In the genomic region with DNA sequence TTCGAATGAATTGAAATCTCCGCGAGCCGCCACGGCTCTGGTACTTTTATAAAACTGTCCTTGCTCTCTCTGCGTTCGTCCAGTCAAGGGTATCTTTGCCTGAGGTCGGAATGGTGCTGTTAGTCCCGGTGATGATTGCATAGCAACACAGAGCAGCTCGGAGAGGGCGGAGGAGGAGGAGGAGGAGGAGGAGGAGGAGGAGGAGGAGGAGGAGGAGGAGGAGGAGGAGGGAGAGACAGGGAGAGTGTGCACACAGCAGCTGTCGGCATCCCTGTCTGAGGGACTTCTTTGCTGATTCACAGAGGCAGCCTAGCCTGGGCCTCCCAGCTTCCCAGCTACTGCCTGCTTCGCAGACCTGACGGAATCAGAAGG, we compare ENCODE assay signal across 9 mouse cellular contexts. TPM values are rescaled to one million over a fixed set of nuclear protein-coding genes. Genes with fewer than 3 reads are reported as not detected.
A peak's percentile ranks its signal among the peaks of the same experiment; 100 is the strongest.
DNase-seq lines count a peak whose midpoint lies in the region; ATAC-seq lines count a peak whose summit lies in the region.
"Had no signal": no experiment of that assay in that cellular context is flagged by ENCODE, and none has a peak within 500 bp of the region (broad histone marks: within the 10 kb centered on the region; RNA-seq: fewer than 3 reads in every experiment).

No protein-coding gene starts in this region.

- ATAC-seq in frontal cortex, adult (ENCODE audit: low TSS enrichment), result peak; percentile 66
- ATAC-seq in lung, embryonic 16.5 days (ENCODE audit: low read depth), result 0 out of 2 replicates have a peak, but pooled peaks have one; percentile 2
- ATAC-seq in hindbrain, embryonic 15.5 days (ENCODE audit: low FRiP score, low read depth), result peak; percentile 82
- peak; percentile 66; the same call in 1 of the 2 replicates for ATAC-seq in midbrain, embryonic 14.5 days (ENCODE audit: low FRiP score, low TSS enrichment)

- H3K4me3 ChIP-seq in lung, embryonic 16.5 days (ENCODE audit: low read length), result peak overlapping the region; percentile 48
- H3K4me3 ChIP-seq in hindbrain, embryonic 15.5 days, result peak overlapping the region; percentile 40
- peak overlapping the region; percentile 39 for H3K4me3 ChIP-seq in midbrain, embryonic 14.5 days (replicated peaks; ENCODE audit: low read depth, low read length)

- WGBS in lung, embryonic 16.5 days, result 33% methylated on average over 12 of the region's 14 CpGs
- 23% methylated on average over 10 of the region's 14 CpGs for WGBS in hindbrain, embryonic 15.5 days
- 29% methylated on average over 12 of the region's 14 CpGs for WGBS in midbrain, embryonic 14.5 days

- no peaks in the 10 kb centered on the region for H3K36me3 ChIP-seq in lung, embryonic 16.5 days (ENCODE audit: control insufficient read depth, insufficient read depth, low read length)
- no peaks in the 10 kb centered on the region for H3K36me3 ChIP-seq in hindbrain, embryonic 15.5 days
- no peaks in the 10 kb centered on the region for H3K36me3 ChIP-seq in midbrain, embryonic 14.5 days (ENCODE audit: control insufficient read depth, insufficient read depth, low read length)

- peak overlapping the region; percentile 68 for H3K4me2 ChIP-seq in lung, embryonic 16.5 days (ENCODE audit: low read depth, low read length)
- H3K4me2 ChIP-seq in hindbrain, embryonic 15.5 days, result peak overlapping the region; percentile 60
- peak overlapping the region; percentile 57 for H3K4me2 ChIP-seq in midbrain, embryonic 14.5 days (ENCODE audit: low read length)

- no peak overlapping the region for H3K27ac ChIP-seq in lung, embryonic 16.5 days (ENCODE audit: low read length)
- peak overlapping the region; percentile 77 for H3K27ac ChIP-seq in hindbrain, embryonic 15.5 days (replicated peaks)
- H3K27ac ChIP-seq in midbrain, embryonic 14.5 days (replicated peaks; ENCODE audit: low read depth, low read length), result peak overlapping the region; percentile 83

- no peaks in the 10 kb centered on the region for H3K4me1 ChIP-seq in lung, embryonic 16.5 days (replicated peaks; ENCODE audit: control insufficient read depth, insufficient read depth, low read length)
- no peaks in the 10 kb centered on the region for H3K4me1 ChIP-seq in hindbrain, embryonic 15.5 days (replicated peaks)
- H3K4me1 ChIP-seq in midbrain, embryonic 14.5 days (ENCODE audit: control insufficient read depth, insufficient read depth, low read length), result no peaks in the 10 kb centered on the region

- H3K9me3 ChIP-seq in lung, embryonic 16.5 days (ENCODE audit: control insufficient read depth, low read length), result no peaks in the 10 kb centered on the region
- no peaks in the 10 kb centered on the region for H3K9me3 ChIP-seq in hindbrain, embryonic 15.5 days
- no peaks in the 10 kb centered on the region for H3K9me3 ChIP-seq in midbrain, embryonic 14.5 days (ENCODE audit: control insufficient read depth, low read length)

- no peak for DNase-seq in frontal cortex, postnatal 14 days (ENCODE audit: low spot score in 2 of 2)
- DNase-seq in lung, postnatal 10 days, result no peak
- DNase-seq in midbrain, embryonic 14.5 days, result peak; percentile 60
- no peak for DNase-seq in ovary, postnatal 14 days (ENCODE audit: low spot score)
- no peak for DNase-seq in spleen, postnatal 36 days (ENCODE audit: low spot score in 2 of 2)

- peak overlapping the region; percentile 39; the same call in 1 of the 2 replicates for H3K9ac ChIP-seq in lung, embryonic 16.5 days (ENCODE audit: low read length)
- H3K9ac ChIP-seq in hindbrain, embryonic 15.5 days, result peak overlapping the region; percentile 41
- peak overlapping the region; percentile 58 for H3K9ac ChIP-seq in midbrain, embryonic 14.5 days (replicated peaks; ENCODE audit: low read length)

- no peaks in the 10 kb centered on the region; the same call in 1 of the 2 replicates for H3K27me3 ChIP-seq in lung, embryonic 16.5 days (ENCODE audit: control insufficient read depth, insufficient read depth, low read depth, low read length)
- no peaks in the 10 kb centered on the region for H3K27me3 ChIP-seq in hindbrain, embryonic 15.5 days
- no peaks in the 10 kb centered on the region for H3K27me3 ChIP-seq in midbrain, embryonic 14.5 days (ENCODE audit: control insufficient read depth, insufficient read depth, low read length)
- H3K27me3 ChIP-seq: CH12.LX had no signal

RNA-seq across cellular contexts. Expression of a gene that starts 0.2 kb away (rescaled TPM):
- polyA plus RNA-seq in lung, embryonic 16.5 days (2015; fragmentation: Nextera tagmentation; extraction: Ambion mirVana), result 0.40 and 0.41 TPM in 2 replicates
- 16.8 and 19.6 TPM in 2 replicates for polyA plus RNA-seq in hindbrain, embryonic 15.5 days (2015; fragmentation: Nextera tagmentation; extraction: Ambion mirVana)
- 23.2 and 25.2 TPM in 2 replicates for polyA plus RNA-seq in midbrain, embryonic 14.5 days (2014; fragmentation: Nextera tagmentation; extraction: Ambion mirVana)

Comparison
In these comparisons a context has a peak if more than half of its experiments do, and no peak if none do; other contexts are left out.
1. ATAC-seq: peak in every context shown above with its lines; median percentile 82 in hindbrain, embryonic 15.5 days; 66 in frontal cortex, adult; 66 in midbrain, embryonic 14.5 days; 2 in lung, embryonic 16.5 days.
2. RNA of a gene that starts 0.2 kb away (polyA plus RNA-seq): 23.2 to 25.2 TPM in midbrain, embryonic 14.5 days and 16.8 to 19.6 TPM in hindbrain, embryonic 15.5 days; 0.40 to 0.41 TPM in lung, embryonic 16.5 days; every median in the first group is over 10 times any median in the second.
3. Peak in every context shown above with its lines, with median percentiles within 50 percentile points of each other: H3K4me2 ChIP-seq, H3K4me3 ChIP-seq and H3K9ac ChIP-seq.